Mouse (Mus musculus) monocyte, adult 5-6 weeks (primary cell): Measurements from ENCODE around the gene Nusap1. TPM values are rescaled to one million over a fixed set of nuclear protein-coding genes. Genes with fewer than 3 reads are reported as not detected.

Source experiments
- total RNA-seq: library from RNA; stranded (forward); fragments of 200-1000, 200-491, 200-594 nt; gene quantifications from 3 replicates; pipeline ENCODE4 v1.2.3, GENCODE M21; 2017

Gene Nusap1
- total RNA-seq, 1 experiment from 2014 or later, result 0.67 TPM

Other genes with a start within 250 kb of the Nusap1 start
- 22.7 to 34.4 TPM (median 24.8 TPM) in 3 replicates for gene Ino80, start 140.6 kb upstream of the Nusap1 start, total RNA-seq
- 0.87 TPM in 1 of 3 replicates, not detected in the others for gene Exd1, start 70.7 kb upstream of the Nusap1 start, total RNA-seq
- 78.2 to 92.9 TPM (median 91.0 TPM) in 3 replicates for gene Chp1, start 70.6 kb upstream of the Nusap1 start, total RNA-seq
- gene Oip5, start 171 bp downstream of the Nusap1 start, total RNA-seq, result 0.67 to 1.1 TPM in 2 of 3 replicates, not detected in the other
- gene Ndufaf1, start 44.5 kb downstream of the Nusap1 start, total RNA-seq, result 8.3 to 19.7 TPM (median 14.0 TPM) in 3 replicates
- 30.6 to 44.2 TPM (median 35.3 TPM) in 3 replicates for gene Rtf1, start 56.8 kb downstream of the Nusap1 start, total RNA-seq
- gene Itpka, start 124.0 kb downstream of the Nusap1 start, total RNA-seq, result 0.32 TPM in 1 of 3 replicates, not detected in the others
- 0.21 to 0.87 TPM in 2 of 3 replicates, not detected in the other for gene Ltk, start 142.1 kb downstream of the Nusap1 start, total RNA-seq
- 5.3 to 13.1 TPM (median 8.3 TPM) in 3 replicates for gene Rpap1, start 169.2 kb downstream of the Nusap1 start, total RNA-seq
- gene Tyro3, start 179.4 kb downstream of the Nusap1 start, total RNA-seq, result 0.67 to 1.9 TPM in 2 of 3 replicates, not detected in the other